Mouse (Mus musculus): ENCODE measurements at regions not wholly inside any gene's neighbourhood (a gene's known extent, or its start where the extent isn't known, plus 50 kb on each side); places are given as distances from the start of the nearest gene placed in this dataset.

DNA sequence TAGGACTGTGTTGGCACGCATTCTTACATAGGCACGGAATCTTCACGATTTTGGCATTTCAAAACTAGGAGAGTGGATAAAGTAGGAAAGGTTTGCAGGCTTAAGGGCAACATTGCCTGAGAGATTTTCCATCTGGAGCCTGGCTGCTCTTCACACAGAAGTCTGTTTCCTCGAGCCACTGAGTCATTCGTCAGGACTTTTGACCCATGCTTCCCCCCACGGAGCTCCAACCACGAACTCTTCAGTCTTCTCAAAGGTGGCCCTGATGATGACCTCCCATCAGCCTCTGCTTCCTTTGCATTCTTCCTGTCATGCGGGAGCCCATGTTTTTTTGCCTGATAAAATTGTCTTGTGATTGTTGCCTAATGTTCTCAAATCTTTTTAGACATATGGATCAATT lies 365.5 kb upstream of the Slc35b3 start:
- Histone ChIP-seq H3K9me3 (ENCODE audit: control insufficient read depth, low read length) (no peaks in the 10 kb centered on the region), H3K27me3 (ENCODE audit: control insufficient read depth, insufficient read depth, low read length) (no peaks in the 10 kb centered on the region), H3K4me1 (replicated peaks; ENCODE audit: control insufficient read depth, insufficient read depth, low read length) (no peaks in the 10 kb centered on the region), H3K4me3 (replicated peaks; ENCODE audit: low read length) (no peak overlapping the region), H3K9ac (no peak overlapping the region), H3K36me3 (replicated peaks; ENCODE audit: control insufficient read depth, insufficient read depth) (no peaks in the 10 kb centered on the region), H3K27ac (no peak overlapping the region), H3K4me2 (replicated peaks) (no peak overlapping the region)
- ATAC-seq (ENCODE audit: low FRiP score) (no peak), DNase-seq (ENCODE audit: low spot score) (no peak)
- WGBS = 74% methylated on average over 8 of the region's 8 CpGs

DNA sequence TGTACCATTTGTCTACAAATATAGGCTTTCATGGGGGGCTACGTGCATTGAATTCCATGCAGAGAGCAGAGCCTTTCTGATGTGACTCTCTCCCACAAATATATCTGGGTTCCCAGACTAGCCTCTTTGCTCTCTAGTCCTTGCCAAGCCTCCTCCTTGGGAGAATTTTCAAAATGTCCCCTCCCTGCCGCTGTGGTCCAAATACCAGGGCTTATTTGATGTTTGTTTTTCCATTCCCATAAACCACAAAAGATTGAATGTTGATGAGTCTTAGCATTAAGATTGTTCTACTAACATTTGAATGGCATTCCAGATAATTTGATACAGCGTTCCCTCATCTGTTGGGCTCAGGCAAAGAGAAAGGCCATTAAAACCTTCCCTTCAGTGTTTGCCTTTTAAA lies 360.4 kb upstream of the Slc35b3 start:
- no peak for ATAC-seq (ENCODE audit: low FRiP score)
- Histone ChIP-seq H3K9ac (no peak overlapping the region), H3K9me3 (ENCODE audit: control insufficient read depth, low read length) (no peaks in the 10 kb centered on the region), H3K36me3 (replicated peaks; ENCODE audit: control insufficient read depth, insufficient read depth) (no peaks in the 10 kb centered on the region), H3K27ac (no peak overlapping the region), H3K27me3 (ENCODE audit: control insufficient read depth, insufficient read depth, low read length) (no peaks in the 10 kb centered on the region), H3K4me1 (replicated peaks; ENCODE audit: control insufficient read depth, insufficient read depth, low read length) (no peaks in the 10 kb centered on the region), H3K4me2 (replicated peaks) (no peak overlapping the region), H3K4me3 (replicated peaks; ENCODE audit: low read length) (no peak overlapping the region)
- DNase-seq (ENCODE audit: low spot score) = no peak
- WGBS = 91% methylated on average over 3 of the region's 3 CpGs

DNA sequence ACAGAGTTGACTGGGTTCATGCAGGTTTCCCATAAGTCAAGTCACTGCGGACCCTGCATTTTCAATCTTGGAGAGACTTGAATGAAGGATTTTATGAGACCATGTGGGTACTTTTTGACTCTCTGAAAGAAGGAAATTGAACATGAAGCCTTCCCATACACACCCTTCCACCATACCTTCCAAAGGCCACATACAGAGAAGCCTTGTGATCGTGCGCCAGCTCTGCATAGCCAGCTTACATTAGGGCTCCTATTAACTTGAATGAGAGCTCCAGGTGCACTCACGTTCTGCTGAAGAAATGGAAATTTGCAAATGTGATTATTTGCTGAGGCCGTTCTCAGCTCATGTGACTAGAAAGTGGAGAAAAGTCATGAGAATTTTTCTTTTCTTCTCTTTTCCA lies 349.1 kb upstream of the Slc35b3 start:
- H3K9me3 ChIP-seq (ENCODE audit: control insufficient read depth, low read length) = no peaks in the 10 kb centered on the region
- no peaks in the 10 kb centered on the region for H3K36me3 ChIP-seq (replicated peaks; ENCODE audit: control insufficient read depth, insufficient read depth)
- no peaks in the 10 kb centered on the region for H3K4me1 ChIP-seq (replicated peaks; ENCODE audit: control insufficient read depth, insufficient read depth, low read length)
- DNase-seq (ENCODE audit: low spot score) = no peak
- no peak overlapping the region for H3K4me2 ChIP-seq (replicated peaks)
- 91% methylated on average over 5 of the region's 5 CpGs for WGBS
- H3K27me3 ChIP-seq (ENCODE audit: control insufficient read depth, insufficient read depth, low read length) = no peaks in the 10 kb centered on the region
- no peak for ATAC-seq (ENCODE audit: low FRiP score)
- no peak overlapping the region for H3K4me3 ChIP-seq (replicated peaks; ENCODE audit: low read length)
- H3K27ac ChIP-seq = no peak overlapping the region
- H3K9ac ChIP-seq = no peak overlapping the region

DNA sequence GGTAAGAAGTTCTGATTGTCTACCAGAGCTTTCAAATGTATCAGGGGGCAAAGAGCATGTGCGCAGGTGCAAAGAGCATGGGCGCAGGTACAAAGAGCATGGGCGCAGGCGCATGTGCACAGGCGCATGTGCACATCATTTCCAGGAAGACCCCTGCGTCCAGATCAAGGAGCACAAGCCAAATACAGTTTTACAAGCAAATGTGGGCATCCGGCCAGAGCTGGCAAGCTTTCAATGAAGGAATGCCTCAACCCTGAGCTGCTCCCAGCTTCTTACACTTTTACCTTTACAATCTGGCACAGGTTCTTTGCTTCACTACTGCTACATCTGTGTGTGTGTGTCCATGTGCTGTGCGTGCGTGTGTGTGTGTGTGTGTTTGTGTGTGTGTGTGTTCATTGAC lies 347.2 kb upstream of the Slc35b3 start:
- no peak overlapping the region for H3K9ac ChIP-seq
- H3K9me3 ChIP-seq (ENCODE audit: control insufficient read depth, low read length) = no peaks in the 10 kb centered on the region
- H3K4me1 ChIP-seq (replicated peaks; ENCODE audit: control insufficient read depth, insufficient read depth, low read length) = no peaks in the 10 kb centered on the region
- no peak overlapping the region for H3K4me3 ChIP-seq (replicated peaks; ENCODE audit: low read length)
- H3K27ac ChIP-seq = no peak overlapping the region
- H3K4me2 ChIP-seq (replicated peaks) = no peak overlapping the region
- no peak for ATAC-seq (ENCODE audit: low FRiP score)
- no peak for DNase-seq (ENCODE audit: low spot score)
- 89% methylated on average over 9 of the region's 9 CpGs for WGBS
- no peaks in the 10 kb centered on the region for H3K36me3 ChIP-seq (replicated peaks; ENCODE audit: control insufficient read depth, insufficient read depth)
- H3K27me3 ChIP-seq (ENCODE audit: control insufficient read depth, insufficient read depth, low read length) = no peaks in the 10 kb centered on the region

DNA sequence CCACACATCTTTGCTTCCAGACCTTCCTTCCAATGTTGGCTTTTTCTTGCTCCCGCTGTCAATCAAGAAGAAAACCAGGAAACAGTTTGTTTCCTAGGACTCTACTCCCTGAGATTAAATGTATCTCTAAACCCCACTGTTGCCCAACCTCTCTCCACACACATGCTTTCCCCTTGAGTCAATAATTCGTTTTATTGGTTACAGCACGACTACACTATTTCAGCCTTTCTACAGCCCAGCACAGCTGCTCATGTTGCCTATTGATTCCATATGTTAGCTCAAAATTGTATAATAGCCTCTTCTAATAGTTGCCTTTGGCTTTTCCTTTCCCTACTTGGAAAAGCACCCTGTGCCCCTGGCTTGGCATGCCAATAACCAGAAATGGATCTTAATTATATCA lies 346.2 kb upstream of the Slc35b3 start:
- Histone ChIP-seq H3K27me3 (ENCODE audit: control insufficient read depth, insufficient read depth, low read length) (no peaks in the 10 kb centered on the region), H3K9me3 (ENCODE audit: control insufficient read depth, low read length) (no peaks in the 10 kb centered on the region), H3K36me3 (replicated peaks; ENCODE audit: control insufficient read depth, insufficient read depth) (no peaks in the 10 kb centered on the region), H3K27ac (no peak overlapping the region), H3K9ac (no peak overlapping the region), H3K4me1 (replicated peaks; ENCODE audit: control insufficient read depth, insufficient read depth, low read length) (no peaks in the 10 kb centered on the region), H3K4me2 (replicated peaks) (no peak overlapping the region), H3K4me3 (replicated peaks; ENCODE audit: low read length) (no peak overlapping the region)
- DNase-seq (ENCODE audit: low spot score) (no peak), ATAC-seq (ENCODE audit: low FRiP score) (no peak)
- WGBS = 80% methylated on average over 3 of the region's 3 CpGs

DNA sequence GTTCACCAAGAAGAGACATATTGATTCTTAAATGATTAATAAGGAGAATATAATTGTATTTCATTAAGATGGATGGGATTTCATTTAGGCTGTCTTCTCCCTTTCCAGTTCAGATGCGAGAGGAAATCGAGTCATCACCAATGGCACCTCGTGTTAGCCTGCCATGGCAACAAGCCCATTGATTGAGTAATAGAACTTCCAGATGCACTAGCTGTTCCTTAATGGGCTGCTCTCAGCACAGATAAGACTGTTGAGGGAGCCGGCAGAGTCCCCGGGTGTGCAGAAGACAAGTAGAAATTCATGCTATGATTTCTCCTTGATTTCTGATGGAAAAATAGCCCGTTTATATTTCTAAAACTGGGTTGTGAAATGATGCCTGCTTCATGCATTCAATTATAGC lies 336.5 kb upstream of the Slc35b3 start:
- no peaks in the 10 kb centered on the region for H3K9me3 ChIP-seq (ENCODE audit: control insufficient read depth, low read length)
- WGBS = 54% methylated on average over 6 of the region's 6 CpGs
- ATAC-seq (ENCODE audit: low FRiP score) (no peak), DNase-seq (ENCODE audit: low spot score) (no peak)
- H3K4me1 ChIP-seq (replicated peaks; ENCODE audit: control insufficient read depth, insufficient read depth, low read length) = 0 out of 2 replicates have a peak, but pooled peaks cover 5% of the 10 kb centered on the region
- no peak overlapping the region for H3K4me3 ChIP-seq (replicated peaks; ENCODE audit: low read length)
- no peak overlapping the region for H3K9ac ChIP-seq
- H3K27me3 ChIP-seq (ENCODE audit: control insufficient read depth, insufficient read depth, low read length) = no peaks in the 10 kb centered on the region
- no peak overlapping the region for H3K4me2 ChIP-seq (replicated peaks)
- H3K36me3 ChIP-seq (replicated peaks; ENCODE audit: control insufficient read depth, insufficient read depth) = no peaks in the 10 kb centered on the region
- no peak overlapping the region for H3K27ac ChIP-seq

DNA sequence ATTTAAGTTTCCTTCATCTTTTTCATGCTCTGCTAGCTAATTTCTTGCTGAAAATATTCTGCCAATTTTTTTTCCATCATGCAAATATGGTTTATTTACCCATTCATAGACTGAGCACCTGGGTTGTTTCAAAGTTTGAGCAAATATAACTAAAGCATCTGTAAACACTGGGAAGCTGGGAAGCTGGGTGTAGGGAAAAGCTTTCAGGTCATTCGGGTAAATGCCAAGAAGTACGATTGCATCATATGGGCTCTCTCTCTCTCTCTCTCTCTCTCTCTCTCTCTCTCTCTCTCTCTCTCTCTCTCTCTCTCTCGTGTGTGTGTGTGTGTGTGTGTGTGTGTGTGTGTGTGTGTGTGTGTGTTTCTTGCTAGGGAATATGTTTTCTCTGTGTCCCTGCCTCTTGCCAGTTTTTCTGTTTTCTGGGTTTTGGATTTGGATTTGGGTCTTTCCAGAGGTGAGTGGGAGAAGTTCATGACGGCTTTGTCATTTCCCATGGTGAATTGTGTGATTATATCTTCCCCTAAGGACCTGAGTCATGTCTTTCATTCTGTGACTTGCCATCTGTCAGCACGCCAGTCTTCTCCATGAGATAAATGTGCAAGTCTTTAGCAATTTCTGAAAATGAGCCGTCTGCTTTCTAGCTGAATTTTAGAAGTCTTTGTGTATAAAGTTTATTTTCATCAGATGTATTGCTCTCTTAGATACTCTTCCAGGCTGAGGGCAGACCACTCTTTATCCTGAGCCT lies 329.7 kb upstream of the Slc35b3 start:
- no peak overlapping the region for H3K9ac ChIP-seq
- H3K27ac ChIP-seq = no peak overlapping the region
- no peaks in the 10 kb centered on the region for H3K36me3 ChIP-seq (replicated peaks; ENCODE audit: control insufficient read depth, insufficient read depth)
- DNase-seq (ENCODE audit: low spot score) = no peak
- ATAC-seq (ENCODE audit: low FRiP score) = no peak
- H3K4me3 ChIP-seq (replicated peaks; ENCODE audit: low read length) = no peak overlapping the region
- no peaks in the 10 kb centered on the region for H3K4me1 ChIP-seq (replicated peaks; ENCODE audit: control insufficient read depth, insufficient read depth, low read length)
- H3K4me2 ChIP-seq (replicated peaks) = no peak overlapping the region
- no peaks in the 10 kb centered on the region for H3K9me3 ChIP-seq (ENCODE audit: control insufficient read depth, low read length)
- H3K27me3 ChIP-seq (ENCODE audit: control insufficient read depth, insufficient read depth, low read length) = no peaks in the 10 kb centered on the region
- WGBS = 79% methylated on average over 5 of the region's 6 CpGs

DNA sequence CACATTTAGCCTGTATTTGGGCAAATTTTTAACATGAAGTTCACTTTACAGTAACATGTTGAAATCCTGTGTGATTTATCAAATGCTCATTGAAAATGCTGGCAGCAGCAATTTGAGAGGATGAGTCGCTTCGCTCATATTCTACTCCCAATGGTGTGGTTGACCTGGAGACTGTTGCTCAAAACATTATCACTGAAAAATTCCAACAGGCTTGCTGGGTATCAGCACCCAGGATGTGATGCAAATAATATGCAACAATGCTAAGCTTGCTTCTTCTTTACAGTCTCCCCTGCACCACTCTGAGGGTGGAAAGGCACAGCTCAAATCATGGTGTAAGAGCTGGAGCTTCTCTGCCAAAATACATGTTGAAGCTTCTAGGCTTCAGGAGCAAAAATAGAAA lies 321.6 kb upstream of the Slc35b3 start:
- Histone ChIP-seq H3K9me3 (ENCODE audit: control insufficient read depth, low read length) (no peaks in the 10 kb centered on the region), H3K36me3 (replicated peaks; ENCODE audit: control insufficient read depth, insufficient read depth) (no peaks in the 10 kb centered on the region), H3K4me1 (replicated peaks; ENCODE audit: control insufficient read depth, insufficient read depth, low read length) (no peaks in the 10 kb centered on the region), H3K27ac (no peak overlapping the region), H3K4me2 (replicated peaks) (no peak overlapping the region), H3K27me3 (ENCODE audit: control insufficient read depth, insufficient read depth, low read length) (no peaks in the 10 kb centered on the region), H3K4me3 (replicated peaks; ENCODE audit: low read length) (no peak overlapping the region), H3K9ac (no peak overlapping the region)
- 86% methylated on average over 2 of the region's 2 CpGs for WGBS
- DNase-seq (ENCODE audit: low spot score) (no peak), ATAC-seq (ENCODE audit: low FRiP score) (no peak)

DNA sequence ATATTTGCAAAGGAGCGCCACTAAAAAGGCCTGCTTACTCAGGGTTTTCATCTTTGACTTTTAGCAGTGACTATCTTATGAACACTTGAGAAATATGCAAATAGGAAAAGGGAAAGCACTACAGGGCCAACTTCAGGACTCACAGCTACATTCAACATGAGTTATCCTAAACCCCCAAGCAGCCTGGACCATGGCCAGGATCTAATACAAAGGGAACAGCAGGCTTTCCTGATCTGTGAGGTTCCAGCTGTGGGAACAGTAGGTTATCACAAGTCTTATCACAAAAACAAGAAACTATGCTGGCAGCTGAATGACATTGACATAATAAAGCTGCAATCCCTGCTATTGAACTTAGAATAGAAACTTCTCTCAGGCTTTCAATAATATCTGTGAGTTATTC lies 317.4 kb upstream of the Slc35b3 start:
- no peak overlapping the region for H3K4me3 ChIP-seq (replicated peaks; ENCODE audit: low read length)
- no peaks in the 10 kb centered on the region for H3K9me3 ChIP-seq (ENCODE audit: control insufficient read depth, low read length)
- H3K27me3 ChIP-seq (ENCODE audit: control insufficient read depth, insufficient read depth, low read length) = no peaks in the 10 kb centered on the region
- no peak overlapping the region for H3K27ac ChIP-seq
- ATAC-seq (ENCODE audit: low FRiP score) (no peak), DNase-seq (ENCODE audit: low spot score) (no peak)
- WGBS = 79% methylated on average over 1 of the region's 1 CpGs
- no peak overlapping the region for H3K4me2 ChIP-seq (replicated peaks)
- no peaks in the 10 kb centered on the region for H3K4me1 ChIP-seq (replicated peaks; ENCODE audit: control insufficient read depth, insufficient read depth, low read length)
- H3K36me3 ChIP-seq (replicated peaks; ENCODE audit: control insufficient read depth, insufficient read depth) = no peaks in the 10 kb centered on the region
- no peak overlapping the region for H3K9ac ChIP-seq

DNA sequence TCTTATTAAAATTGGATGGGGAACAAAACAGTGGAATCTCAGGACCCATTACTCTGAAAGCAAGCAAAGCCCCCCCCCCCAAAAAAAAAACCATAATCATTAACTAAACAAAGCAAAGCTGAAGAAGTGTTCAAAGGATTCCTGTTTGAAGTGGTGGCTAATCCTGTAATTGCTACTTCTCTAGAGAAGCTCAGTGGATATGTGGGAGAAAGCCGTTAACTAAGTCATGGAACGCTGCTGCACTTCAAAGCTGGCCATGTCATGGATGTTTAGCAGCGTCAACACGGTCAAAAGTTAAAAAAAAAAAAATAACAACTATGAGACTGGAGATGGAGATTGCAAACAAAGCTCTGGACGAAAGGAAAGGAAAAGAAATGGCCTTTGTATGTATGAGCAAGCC lies 305.3 kb upstream of the Slc35b3 start:
- H3K27ac ChIP-seq = no peak overlapping the region
- no peak overlapping the region for H3K4me2 ChIP-seq (replicated peaks)
- DNase-seq (ENCODE audit: low spot score) = no peak
- H3K36me3 ChIP-seq (replicated peaks; ENCODE audit: control insufficient read depth, insufficient read depth) = no peaks in the 10 kb centered on the region
- H3K9ac ChIP-seq = no peak overlapping the region
- H3K4me1 ChIP-seq (replicated peaks; ENCODE audit: control insufficient read depth, insufficient read depth, low read length) = no peaks in the 10 kb centered on the region
- ATAC-seq (ENCODE audit: low FRiP score) = no peak
- H3K4me3 ChIP-seq (replicated peaks; ENCODE audit: low read length) = no peak overlapping the region
- no peaks in the 10 kb centered on the region for H3K9me3 ChIP-seq (ENCODE audit: control insufficient read depth, low read length)
- H3K27me3 ChIP-seq (ENCODE audit: control insufficient read depth, insufficient read depth, low read length) = no peaks in the 10 kb centered on the region
- WGBS = 50% methylated on average over 5 of the region's 5 CpGs

All from hindbrain, embryonic 14.5 days (tissue).